Mouse (Mus musculus): ENCODE measurements around the gene Taco1.

DNA sequence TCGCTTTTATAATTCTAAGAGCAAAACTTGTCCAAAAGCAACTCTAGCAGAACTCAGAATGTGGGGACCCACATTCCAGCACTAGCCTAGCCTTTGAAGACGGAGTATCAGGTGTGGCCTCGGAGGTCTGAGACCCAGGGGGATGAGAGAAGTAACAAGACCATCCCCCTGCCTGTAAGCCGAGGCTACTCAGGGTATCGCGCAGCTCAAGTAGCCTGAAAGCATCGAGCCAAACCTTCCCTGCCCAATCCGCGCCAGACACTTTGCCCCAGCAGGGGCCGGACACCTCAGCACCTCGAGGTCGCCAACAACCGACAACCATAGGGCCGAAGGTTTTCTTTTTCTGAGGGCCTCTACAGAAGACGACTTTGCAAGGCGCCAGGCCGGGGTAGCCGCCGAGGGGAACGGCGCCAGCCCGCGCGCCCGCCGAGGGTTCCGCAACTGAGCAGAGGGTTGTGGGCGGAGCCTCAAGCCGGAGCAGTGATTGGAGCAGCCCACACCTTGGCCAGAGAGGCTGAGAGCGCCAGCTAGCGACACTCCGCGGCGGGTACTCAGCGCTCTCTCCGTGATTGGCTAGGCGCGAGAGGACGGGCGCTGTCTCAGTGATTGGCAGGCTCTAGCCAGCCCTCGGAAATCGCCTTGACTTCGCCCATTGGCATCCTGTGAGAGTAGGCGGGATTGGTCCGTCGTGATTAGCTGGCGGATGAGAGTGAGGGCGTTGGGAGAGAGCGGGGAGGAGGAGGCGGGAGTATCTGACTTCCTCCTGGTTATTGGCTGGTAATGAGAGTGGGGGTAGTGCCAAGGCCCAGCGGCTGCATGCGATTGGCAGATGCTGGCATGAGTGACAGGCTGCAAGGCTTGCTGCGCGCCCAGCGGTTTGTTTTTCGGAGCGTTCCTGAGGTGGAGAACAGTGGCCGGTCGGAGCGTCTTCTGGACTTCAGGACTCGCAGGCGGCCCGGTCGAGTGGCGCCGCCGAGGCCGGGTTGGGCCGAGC, 18.1 kb downstream of the Taco1 start, which contains the start of gene Map3k3:
- TF ChIP-seq CTCF (IDR thresholded peaks at IDR 0.05; ENCODE audit: low read depth, low read length) (no peak), POLR2A (IDR thresholded peaks at IDR 0.05; ENCODE audit: borderline replicate concordance, low read depth, low read length) (peak; percentile 30; the same call in 1 of the 2 replicates)
